Mouse (Mus musculus) erythroblast, embryonic 14.5 days (primary cell): ENCODE results near the gene Ccdc40.

Source experiments
- GATA1 ChIP-seq: IDR thresholded peaks from 2 replicates; pipeline ENCODE4 v1.6.1; 2012; ENCODE audit warnings: low read length, inconsistent platforms, mixed read lengths
- TAL1 ChIP-seq: IDR thresholded peaks from 3 replicates; pipeline ENCODE4 v1.6.1; 2012; ENCODE audit warnings: low read length, inconsistent platforms, mixed read lengths

GRCm38 (mm10) chr11:119249011-119249410 is 20.6 kb downstream of the Ccdc40 start:
- TF ChIP-seq TAL1, result no peak
- TF ChIP-seq GATA1, result no peak
